Mouse (Mus musculus): ENCODE measurements at regions not wholly inside any gene's neighbourhood (a gene's known extent, or its start where the extent isn't known, plus 50 kb on each side); places are given as distances from the start of the nearest gene placed in this dataset.

DNA sequence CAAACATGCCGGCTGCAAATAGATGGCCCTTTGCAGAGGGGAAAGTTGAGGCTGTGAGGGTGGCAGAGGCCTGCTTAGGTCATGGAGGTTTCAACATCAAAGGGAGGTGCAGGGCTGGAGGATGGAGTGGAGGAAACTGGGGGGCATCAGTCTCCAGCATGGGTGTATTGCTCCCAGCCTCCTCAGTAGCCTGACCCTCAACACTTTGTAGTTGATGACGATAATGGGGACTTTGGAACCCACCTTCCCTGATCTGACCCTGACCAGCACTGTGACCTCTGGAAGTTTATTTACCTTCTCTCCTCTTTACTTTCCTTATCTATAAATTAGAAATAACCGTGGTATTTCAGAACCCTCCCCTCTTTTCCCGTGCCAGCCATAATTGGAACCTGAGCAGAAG, 56.2 kb downstream of the Gm26897 start:
- 32% methylated on average over 4 of the region's 4 CpGs for WGBS
- Histone ChIP-seq H3K4me1 (peaks cover 32% of the 10 kb centered on the region), H3K27me3 (ENCODE audit: low read depth, poor library complexity, severe bottlenecking) (peaks cover 71% of the 10 kb centered on the region), H3K36me3 (no peaks in the 10 kb centered on the region), H3K27ac (peak overlapping the region; percentile 50; the same call in 1 of the 2 replicates), H3K4me3 (no peak overlapping the region), H3K9me3 (replicated peaks) (no peaks in the 10 kb centered on the region)
- no peak for DNase-seq (ENCODE audit: low spot score)

GRCm38 (mm10) chr5:111790527-111790926, 56.8 kb downstream of the Gm26897 start:
- Histone ChIP-seq H3K27ac (peak overlapping the region; percentile 50; the same call in 1 of the 2 replicates), H3K4me3 (no peak overlapping the region), H3K9me3 (replicated peaks) (no peaks in the 10 kb centered on the region), H3K4me1 (peaks cover 32% of the 10 kb centered on the region), H3K36me3 (no peaks in the 10 kb centered on the region), H3K27me3 (ENCODE audit: low read depth, poor library complexity, severe bottlenecking) (peaks cover 77% of the 10 kb centered on the region)
- 44% methylated on average over 9 of the region's 9 CpGs for WGBS
- DNase-seq (ENCODE audit: low spot score) = no peak

DNA sequence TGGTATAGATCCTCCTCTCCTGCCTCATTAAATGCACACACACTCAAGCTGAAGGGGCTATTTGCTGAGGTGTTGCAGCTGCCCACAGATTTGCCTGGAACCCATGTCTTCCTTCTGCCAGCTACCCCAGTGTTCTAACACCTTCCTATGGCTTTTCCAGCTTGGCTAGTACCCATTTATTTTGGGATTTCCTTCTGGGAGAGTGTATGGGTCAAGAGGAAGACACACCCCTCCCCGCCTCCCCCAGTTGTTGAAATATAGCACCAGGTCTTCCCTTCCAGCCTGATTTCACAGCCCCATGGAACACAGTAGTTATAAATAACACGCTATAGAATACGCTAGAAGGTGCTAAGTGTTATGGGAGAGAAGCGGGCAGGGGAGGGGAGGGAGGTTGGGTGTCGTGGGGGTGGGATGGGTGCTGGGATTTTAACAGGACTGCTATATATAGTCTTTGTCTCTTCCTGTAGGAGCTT, 57.4 kb downstream of the Gm26897 start:
- no peaks in the 10 kb centered on the region for H3K9me3 ChIP-seq (replicated peaks)
- peak overlapping the region; percentile 50; the same call in 1 of the 2 replicates for H3K27ac ChIP-seq
- DNase-seq (ENCODE audit: low spot score) = no peak
- H3K4me3 ChIP-seq = no peak overlapping the region
- peaks cover 36% of the 10 kb centered on the region for H3K4me1 ChIP-seq
- WGBS = 86% methylated on average over 5 of the region's 5 CpGs
- no peaks in the 10 kb centered on the region for H3K36me3 ChIP-seq
- H3K27me3 ChIP-seq (ENCODE audit: low read depth, poor library complexity, severe bottlenecking) = peaks cover 83% of the 10 kb centered on the region

DNA sequence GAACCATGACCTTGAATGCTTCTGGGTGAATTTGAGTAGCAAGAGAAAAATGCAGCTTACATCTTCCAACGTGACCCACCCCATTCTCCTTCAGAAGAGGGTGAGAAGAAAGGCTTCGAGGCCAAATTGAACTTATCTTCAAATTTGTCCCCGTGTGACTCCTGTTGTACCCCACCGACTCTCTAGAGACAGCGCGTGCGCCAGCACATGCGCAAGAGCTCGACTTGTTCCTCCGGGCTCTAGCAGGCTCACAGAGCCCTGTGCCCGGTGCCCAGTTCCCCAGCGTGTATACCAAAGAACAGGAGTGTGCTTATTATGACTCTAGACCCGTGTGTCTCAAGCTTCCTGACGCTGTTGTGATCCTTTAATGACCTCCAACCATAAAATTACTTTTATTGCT, 59.0 kb downstream of the Gm26897 start:
- peaks cover 90% of the 10 kb centered on the region for H3K27me3 ChIP-seq (ENCODE audit: low read depth, poor library complexity, severe bottlenecking)
- no peaks in the 10 kb centered on the region for H3K9me3 ChIP-seq (replicated peaks)
- DNase-seq (ENCODE audit: low spot score) = no peak
- 80% methylated on average over 14 of the region's 14 CpGs for WGBS
- no peak overlapping the region for H3K27ac ChIP-seq
- H3K4me3 ChIP-seq = no peak overlapping the region
- H3K36me3 ChIP-seq = no peaks in the 10 kb centered on the region
- H3K4me1 ChIP-seq = peaks cover 38% of the 10 kb centered on the region

DNA sequence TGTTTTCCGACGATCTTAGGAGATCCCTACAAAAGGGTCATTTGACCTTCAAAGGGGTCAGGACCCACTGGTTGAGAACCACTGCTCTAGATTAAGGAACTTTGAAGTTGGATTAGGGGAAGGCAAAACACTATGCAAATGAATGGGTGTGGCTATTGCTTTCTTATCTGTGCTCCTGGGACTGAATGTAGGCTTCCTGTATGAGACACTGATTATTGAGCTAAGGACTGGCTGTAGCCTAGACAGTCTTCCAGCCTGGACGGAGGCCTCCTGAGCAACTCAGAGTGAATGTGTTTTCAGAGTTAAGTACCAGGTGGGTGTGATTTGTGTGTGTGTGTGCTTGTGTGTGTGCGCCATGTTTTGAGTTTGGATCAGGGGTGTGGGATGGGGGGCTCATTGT, 59.5 kb downstream of the Gm26897 start:
- Histone ChIP-seq H3K9me3 (replicated peaks) (no peaks in the 10 kb centered on the region), H3K4me1 (peaks cover 38% of the 10 kb centered on the region), H3K27ac (no peak overlapping the region; the same call in 1 of the 2 replicates), H3K4me3 (no peak overlapping the region), H3K36me3 (no peaks in the 10 kb centered on the region), H3K27me3 (ENCODE audit: low read depth, poor library complexity, severe bottlenecking) (peaks cover 85% of the 10 kb centered on the region)
- WGBS = 67% methylated on average over 4 of the region's 4 CpGs
- no peak for DNase-seq (ENCODE audit: low spot score)

- Histone ChIP-seq H3K4me3 (no peak overlapping the region), H3K27ac (no peak overlapping the region), H3K36me3 (no peaks in the 10 kb centered on the region), H3K27me3 (ENCODE audit: low read depth, poor library complexity, severe bottlenecking) (peaks cover 75% of the 10 kb centered on the region), H3K9me3 (replicated peaks) (no peaks in the 10 kb centered on the region), H3K4me1 (peaks cover 47% of the 10 kb centered on the region)
- WGBS = 81% methylated on average over 5 of the region's 5 CpGs
- DNase-seq (ENCODE audit: low spot score) = no peak
Observed at GRCm38 (mm10) chr5:111796889-111797288, 63.2 kb downstream of the Gm26897 start.

- Histone ChIP-seq H3K36me3 (no peaks in the 10 kb centered on the region), H3K4me1 (peaks cover 41% of the 10 kb centered on the region), H3K27me3 (ENCODE audit: low read depth, poor library complexity, severe bottlenecking) (peaks cover 75% of the 10 kb centered on the region), H3K27ac (peak overlapping the region; percentile 89), H3K4me3 (peak overlapping the region; percentile 29), H3K9me3 (replicated peaks) (no peaks in the 10 kb centered on the region)
- peak; percentile 81 for DNase-seq (ENCODE audit: low spot score)
- WGBS = 10% methylated on average over 15 of the region's 15 CpGs
Observed at GRCm38 (mm10) chr5:111799700-111800311, 66.1 kb downstream of the Gm26897 start.

DNA sequence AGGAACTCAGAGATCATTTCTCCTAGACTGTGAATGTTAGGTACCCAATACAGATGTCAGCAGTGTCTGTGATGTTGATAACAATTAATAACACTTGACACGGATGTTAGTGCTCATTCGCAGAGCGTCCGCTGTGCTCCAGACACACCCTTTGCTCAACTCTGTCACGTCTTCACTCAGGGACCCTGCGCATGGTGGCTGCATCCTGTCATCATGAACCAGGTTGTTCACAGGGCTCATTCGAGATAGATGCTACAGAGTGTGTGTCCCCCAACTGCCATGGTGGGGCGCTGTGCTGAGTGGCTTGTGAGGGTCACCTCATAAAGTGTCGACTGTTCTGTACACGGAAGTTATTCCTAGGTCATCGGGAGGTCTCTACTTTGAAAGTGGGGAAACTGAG, 66.8 kb downstream of the Gm26897 start:
- peak overlapping the region; percentile 29; the same call in 1 of the 2 replicates for H3K4me3 ChIP-seq
- peaks cover 48% of the 10 kb centered on the region for H3K4me1 ChIP-seq
- H3K36me3 ChIP-seq = no peaks in the 10 kb centered on the region
- no peaks in the 10 kb centered on the region for H3K9me3 ChIP-seq (replicated peaks)
- peak overlapping the region; percentile 89 for H3K27ac ChIP-seq
- H3K27me3 ChIP-seq (ENCODE audit: low read depth, poor library complexity, severe bottlenecking) = peaks cover 75% of the 10 kb centered on the region
- DNase-seq (ENCODE audit: low spot score) = no peak
- 74% methylated on average over 11 of the region's 11 CpGs for WGBS

- H3K27me3 ChIP-seq (ENCODE audit: low read depth, poor library complexity, severe bottlenecking) = peaks cover 71% of the 10 kb centered on the region
- H3K4me1 ChIP-seq = peaks cover 50% of the 10 kb centered on the region
- DNase-seq (ENCODE audit: low spot score) = no peak
- H3K4me3 ChIP-seq = no peak overlapping the region
- H3K36me3 ChIP-seq = no peaks in the 10 kb centered on the region
- no peaks in the 10 kb centered on the region for H3K9me3 ChIP-seq (replicated peaks)
- 82% methylated on average over 2 of the region's 2 CpGs for WGBS
- peak overlapping the region; percentile 89 for H3K27ac ChIP-seq
Observed at GRCm38 (mm10) chr5:111801051-111801450, 67.3 kb downstream of the Gm26897 start.

DNA sequence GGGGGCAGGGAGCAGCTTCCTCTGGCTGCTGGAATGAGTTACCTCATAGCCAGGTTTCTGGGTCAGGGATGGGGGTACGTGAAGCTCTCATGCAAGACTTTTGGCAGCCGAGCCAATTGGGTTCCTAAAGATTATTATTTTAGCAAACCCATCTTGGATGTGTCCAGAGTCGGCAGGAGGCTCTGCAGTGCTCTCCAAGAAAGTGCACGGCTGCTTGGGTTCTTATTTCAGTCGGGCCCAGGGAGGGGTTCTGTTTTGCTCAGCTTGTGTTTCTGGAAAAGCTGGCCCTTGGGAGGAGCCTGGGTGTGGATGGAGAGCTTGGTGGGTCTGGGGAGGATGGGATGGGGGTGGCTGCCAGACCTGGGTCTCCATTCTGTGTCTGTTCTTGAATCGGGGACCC, 70.8 kb downstream of the Gm26897 start:
- Histone ChIP-seq H3K9me3 (replicated peaks) (no peaks in the 10 kb centered on the region), H3K27ac (no peak overlapping the region), H3K36me3 (no peaks in the 10 kb centered on the region), H3K27me3 (ENCODE audit: low read depth, poor library complexity, severe bottlenecking) (peaks cover 84% of the 10 kb centered on the region), H3K4me1 (peaks cover 61% of the 10 kb centered on the region), H3K4me3 (no peak overlapping the region)
- WGBS = 75% methylated on average over 6 of the region's 6 CpGs
- DNase-seq (ENCODE audit: low spot score) = no peak

- 48% methylated on average over 7 of the region's 7 CpGs for WGBS
- Histone ChIP-seq H3K27ac (peak overlapping the region; percentile 56; the same call in 1 of the 2 replicates), H3K9me3 (replicated peaks) (no peaks in the 10 kb centered on the region), H3K36me3 (no peaks in the 10 kb centered on the region), H3K27me3 (ENCODE audit: low read depth, poor library complexity, severe bottlenecking) (peaks cover 89% of the 10 kb centered on the region), H3K4me3 (0 out of 2 replicates have a peak overlapping the region, but pooled peaks have one; percentile 4), H3K4me1 (peaks cover 56% of the 10 kb centered on the region)
- no peak for DNase-seq (ENCODE audit: low spot score)
Observed at GRCm38 (mm10) chr5:111805150-111805549, 71.4 kb downstream of the Gm26897 start.

DNA sequence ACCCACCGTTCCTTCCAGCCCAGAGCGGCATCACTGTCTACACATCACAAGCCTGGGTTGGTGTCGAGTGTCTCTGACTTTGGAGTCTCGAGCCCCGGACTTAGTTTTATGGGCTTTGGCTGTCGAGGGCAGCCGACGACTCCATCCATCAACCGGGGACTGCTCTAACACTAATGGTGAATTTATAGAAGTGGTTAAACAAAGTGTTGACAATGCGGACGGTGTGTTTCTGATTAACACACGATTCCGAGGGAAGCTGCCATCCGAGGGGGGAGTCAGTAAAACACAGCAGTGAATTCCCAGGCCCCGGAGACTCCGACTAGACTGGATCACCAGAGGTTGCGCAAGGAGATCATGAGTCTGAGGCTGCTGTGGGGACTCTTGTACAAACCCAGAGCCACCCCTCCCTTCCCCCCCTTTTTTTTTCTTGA, 72.1 kb downstream of the Gm26897 start:
- no peaks in the 10 kb centered on the region for H3K36me3 ChIP-seq
- 10% methylated on average over 17 of the region's 17 CpGs for WGBS
- H3K4me1 ChIP-seq = peaks cover 56% of the 10 kb centered on the region
- peak; percentile 80 for DNase-seq (ENCODE audit: low spot score)
- peak overlapping the region; percentile 56; the same call in 1 of the 2 replicates for H3K27ac ChIP-seq
- peak overlapping the region; percentile 4; the same call in 1 of the 2 replicates for H3K4me3 ChIP-seq
- no peaks in the 10 kb centered on the region for H3K9me3 ChIP-seq (replicated peaks)
- H3K27me3 ChIP-seq (ENCODE audit: low read depth, poor library complexity, severe bottlenecking) = peaks cover 95% of the 10 kb centered on the region

DNA sequence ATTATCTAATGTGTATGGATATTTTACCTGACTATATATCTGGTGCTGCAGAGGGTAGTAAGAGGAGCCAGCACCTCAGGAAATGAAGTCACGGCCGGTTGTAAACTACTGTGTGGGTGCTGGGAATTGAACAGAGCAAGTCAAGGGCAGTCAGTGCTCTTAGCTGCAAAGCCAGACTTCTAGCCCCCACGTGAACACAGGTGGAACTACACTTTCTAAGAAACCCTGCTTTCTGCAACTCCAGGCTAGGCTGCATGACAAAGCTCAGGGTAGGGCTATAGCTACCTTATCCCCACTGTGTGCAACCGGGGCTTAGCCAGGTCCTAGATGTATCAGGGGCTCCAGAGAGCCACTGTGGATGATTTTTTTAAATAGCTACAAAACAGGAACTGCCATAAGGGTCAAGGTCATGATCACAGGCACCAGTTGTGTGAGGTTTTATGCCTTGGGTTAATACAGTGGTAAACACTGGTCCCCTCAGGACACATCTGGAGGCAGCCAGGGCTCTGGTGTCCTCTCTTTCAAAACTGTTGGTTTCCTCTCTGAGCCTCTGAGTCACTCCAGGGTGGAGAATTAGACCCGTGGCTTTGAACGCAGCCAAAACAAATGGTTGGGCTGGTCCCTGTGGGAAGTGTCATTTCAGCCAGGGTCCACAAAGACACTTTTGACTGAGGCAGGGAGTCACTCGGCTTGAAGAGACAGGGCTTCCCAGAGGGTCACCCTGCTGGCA, 76.5 kb downstream of the Gm26897 start:
- Histone ChIP-seq H3K4me1 (peaks cover 43% of the 10 kb centered on the region), H3K4me3 (no peak overlapping the region), H3K9me3 (replicated peaks) (no peaks in the 10 kb centered on the region), H3K27me3 (ENCODE audit: low read depth, poor library complexity, severe bottlenecking) (peaks cover 95% of the 10 kb centered on the region), H3K36me3 (no peaks in the 10 kb centered on the region), H3K27ac (0 out of 2 replicates have a peak overlapping the region, but pooled peaks have one; percentile 4)
- 38% methylated on average over 7 of the region's 7 CpGs for WGBS
- DNase-seq (ENCODE audit: low spot score) = no peak
